Mouse (Mus musculus) G1E-ER4 (cell line): Measurements from ENCODE around the gene Kcne1. TPM values are rescaled to one million over a fixed set of nuclear protein-coding genes. Genes with fewer than 3 reads are reported as not detected.

ENCODE experiments used
- GATA1 ChIP-seq: IDR thresholded peaks from one replicate; pipeline ENCODE4 v1.8.0; 2012; ENCODE audit warnings: low read length, inconsistent platforms
- polyA plus RNA-seq: library from polyadenylated mRNA; stranded (reverse); fragments of >175 nt; gene quantifications from 2 replicates; pipeline ENCODE4 v1.2.3, GENCODE M21; 2012

Kcne1 gene
- polyA plus RNA-seq: not detected in 2 replicates

GRCm38 (mm10) chr16:92359229-92359628 is at the start of gene Kcne1:
TSS of gene Kcne1 (minus strand) at chr16:92359468.
- TF ChIP-seq GATA1: no peak

GRCm38 (mm10) chr16:92407883-92408282 is 48.6 kb upstream of the Kcne1 start:
- no peak for TF ChIP-seq GATA1

GRCm38 (mm10) chr16:92404141-92404540 is 44.9 kb upstream of the Kcne1 start:
- no peak for TF ChIP-seq GATA1

GRCm38 (mm10) chr16:92403069-92403468 is 43.8 kb upstream of the Kcne1 start:
- no peak for TF ChIP-seq GATA1

GRCm38 (mm10) chr16:92402216-92402615 is 42.9 kb upstream of the Kcne1 start:
- TF ChIP-seq GATA1: no peak

GRCm38 (mm10) chr16:92401206-92401605 is 41.9 kb upstream of the Kcne1 start:
- TF ChIP-seq GATA1: no peak

GRCm38 (mm10) chr16:92399490-92400458 is 40.5 kb upstream of the Kcne1 start:
- no peak for TF ChIP-seq GATA1

- TF ChIP-seq GATA1: no peak
Observed at GRCm38 (mm10) chr16:92398574-92399118, 39.4 kb upstream of the Kcne1 start.

- TF ChIP-seq GATA1: no peak
Observed at GRCm38 (mm10) chr16:92397745-92398573, 38.7 kb upstream of the Kcne1 start.

GRCm38 (mm10) chr16:92393732-92394131 is 34.5 kb upstream of the Kcne1 start:
- TF ChIP-seq GATA1: no peak

GRCm38 (mm10) chr16:92387692-92388091 is 28.4 kb upstream of the Kcne1 start:
- no peak for TF ChIP-seq GATA1

GRCm38 (mm10) chr16:92385062-92385461 is 25.8 kb upstream of the Kcne1 start:
- TF ChIP-seq GATA1: no peak

- TF ChIP-seq GATA1: no peak
Observed at GRCm38 (mm10) chr16:92383412-92383811, 24.1 kb upstream of the Kcne1 start.

GRCm38 (mm10) chr16:92382508-92382907 is 23.2 kb upstream of the Kcne1 start:
- TF ChIP-seq GATA1: no peak

GRCm38 (mm10) chr16:92381092-92381491 is 21.8 kb upstream of the Kcne1 start:
- TF ChIP-seq GATA1: no peak

- TF ChIP-seq GATA1: no peak
Observed at GRCm38 (mm10) chr16:92376976-92377375, 17.7 kb upstream of the Kcne1 start.
